Mouse (Mus musculus) WW6 (cell line): Measurements from ENCODE around the gene Rhbdl1.
"Not testable (repeated sequence)": the region's sequence is repeated elsewhere in the genome, so short reads cannot be mapped to it uniquely, and the experiment has no call there.

Experiments
- DNase-seq: peaks from one replicate; pipeline ENCODE4 v3.0.0-alpha.2; 2013; ENCODE audit warnings: low read depth, low spot score

The Rhbdl1 gene

DNA sequence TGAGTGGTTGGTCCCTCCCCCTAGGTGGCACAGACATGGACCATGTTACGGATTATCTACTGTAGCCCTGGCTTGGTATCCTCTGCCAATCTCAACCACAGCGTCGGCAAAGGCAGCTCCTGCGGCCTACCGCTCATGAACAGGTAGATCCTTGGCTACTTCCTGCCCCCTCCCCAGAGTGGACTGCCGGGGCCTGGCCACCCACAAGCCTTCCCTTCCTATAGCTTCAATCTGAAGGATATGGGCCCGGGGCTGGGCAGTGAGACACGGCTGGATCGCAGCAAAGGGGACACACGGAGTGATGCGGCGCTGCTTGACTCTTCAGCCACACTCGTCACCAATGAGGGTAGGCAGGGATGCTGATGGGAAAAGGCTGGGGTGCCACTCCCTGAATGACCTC, 10.1 kb downstream of the Rhbdl1 start:
- no peak for DNase-seq

DNA sequence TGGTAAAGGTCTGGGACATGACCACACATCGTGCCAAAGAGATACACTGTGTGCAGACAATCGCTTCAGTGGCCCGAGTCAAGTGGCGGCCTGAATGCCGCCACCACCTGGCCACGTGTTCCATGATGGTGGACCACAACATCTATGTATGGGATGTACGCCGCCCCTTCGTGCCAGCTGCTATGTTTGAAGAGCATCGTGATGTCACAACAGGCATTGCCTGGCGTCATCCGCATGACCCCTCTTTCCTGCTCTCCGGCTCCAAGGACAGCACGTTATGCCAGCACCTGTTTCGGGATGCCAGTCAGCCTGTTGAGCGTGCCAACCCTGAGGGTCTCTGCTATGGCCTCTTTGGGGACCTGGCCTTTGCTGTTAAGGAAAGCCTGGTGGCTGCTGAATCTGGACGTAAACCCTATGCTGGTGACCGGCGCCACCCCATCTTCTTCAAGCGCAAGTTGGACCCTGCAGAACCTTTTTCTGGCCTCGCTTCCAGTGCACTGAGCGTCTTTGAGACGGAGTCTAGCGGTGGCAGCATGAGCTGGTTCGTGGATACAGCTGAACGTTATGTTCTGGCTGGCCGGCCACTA, 11.0 kb downstream of the Rhbdl1 start:
- DNase-seq: no peak

DNA sequence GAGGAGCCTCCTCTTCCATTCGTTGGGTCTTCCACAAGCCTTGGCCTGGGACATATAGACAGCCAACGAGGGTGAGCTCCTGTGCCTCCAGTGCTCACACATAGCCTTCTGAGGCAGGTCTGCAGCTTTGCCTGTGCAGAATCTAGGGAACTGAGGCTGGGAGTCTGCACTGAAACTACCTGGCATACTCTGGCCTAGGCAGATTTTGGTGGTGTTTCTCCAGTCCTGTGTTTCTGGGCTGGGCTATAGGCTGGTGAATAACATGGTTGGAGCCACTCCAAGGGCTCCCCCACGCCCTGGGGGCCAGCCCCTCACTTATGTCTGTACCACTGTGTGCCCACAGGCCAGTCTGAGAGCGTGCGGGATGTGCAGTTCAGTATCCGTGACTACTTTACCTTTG, 11.8 kb downstream of the Rhbdl1 start:
- DNase-seq: no peak

DNA sequence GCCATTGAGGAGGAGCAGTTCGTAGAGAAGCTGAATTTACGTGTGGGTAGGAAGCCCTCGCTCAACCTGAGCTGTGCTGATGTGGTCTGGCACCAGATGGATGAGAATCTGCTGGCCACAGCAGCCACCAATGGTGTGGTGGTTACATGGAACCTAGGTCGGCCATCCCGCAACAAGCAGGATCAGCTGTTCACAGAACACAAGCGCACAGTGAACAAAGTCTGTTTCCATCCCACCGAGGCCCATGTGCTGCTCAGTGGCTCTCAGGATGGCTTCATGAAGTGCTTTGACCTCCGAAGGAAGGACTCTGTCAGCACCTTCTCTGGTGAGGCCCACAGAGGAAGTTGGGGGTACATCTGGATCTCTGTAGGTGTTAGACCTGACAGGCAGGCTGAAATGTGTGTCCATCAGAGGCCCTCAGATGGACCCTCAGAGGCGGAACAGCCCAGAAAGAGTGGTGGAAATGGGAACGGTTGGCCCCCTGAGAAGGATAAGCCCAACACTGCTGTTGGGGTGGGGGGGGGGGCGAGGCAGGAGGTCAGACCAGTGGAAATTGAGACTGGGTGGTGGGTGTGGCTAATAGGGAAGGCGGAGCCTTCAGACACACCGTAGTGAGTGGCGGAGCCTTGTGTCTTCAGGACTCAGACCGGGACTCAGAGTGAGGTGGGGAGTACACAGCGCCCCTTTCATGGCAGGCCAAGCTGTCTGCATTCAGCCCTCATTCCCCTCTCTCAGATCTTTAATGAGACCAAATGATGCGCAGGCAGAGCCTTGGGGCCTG, 12.5 kb downstream of the Rhbdl1 start:
- no peak for DNase-seq

DNA sequence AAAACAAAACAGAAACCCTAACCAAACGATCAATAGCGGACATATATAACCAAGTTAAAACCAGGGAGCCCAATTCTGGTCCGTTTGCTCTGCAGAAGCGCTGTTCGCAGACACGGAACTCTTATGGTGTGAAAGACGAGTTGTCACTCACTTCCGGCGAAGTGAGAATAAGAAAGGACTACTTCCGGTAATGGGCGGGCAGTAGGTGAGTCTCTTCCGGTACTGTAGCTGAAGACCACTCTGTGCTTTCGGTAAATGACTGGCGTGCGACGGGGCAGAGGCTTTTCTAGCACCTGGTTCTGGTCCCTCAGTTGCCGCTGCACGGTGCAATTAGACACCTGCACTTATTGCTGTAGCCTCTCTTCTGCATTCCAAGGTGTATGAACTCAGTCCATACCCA, 13.6 kb downstream of the Rhbdl1 start, which contains the start of gene Wdr24:
Wdr24 (plus strand) TSS at position 176 of the 400 bp plus-strand sequence.
- DNase-seq: no peak

DNA sequence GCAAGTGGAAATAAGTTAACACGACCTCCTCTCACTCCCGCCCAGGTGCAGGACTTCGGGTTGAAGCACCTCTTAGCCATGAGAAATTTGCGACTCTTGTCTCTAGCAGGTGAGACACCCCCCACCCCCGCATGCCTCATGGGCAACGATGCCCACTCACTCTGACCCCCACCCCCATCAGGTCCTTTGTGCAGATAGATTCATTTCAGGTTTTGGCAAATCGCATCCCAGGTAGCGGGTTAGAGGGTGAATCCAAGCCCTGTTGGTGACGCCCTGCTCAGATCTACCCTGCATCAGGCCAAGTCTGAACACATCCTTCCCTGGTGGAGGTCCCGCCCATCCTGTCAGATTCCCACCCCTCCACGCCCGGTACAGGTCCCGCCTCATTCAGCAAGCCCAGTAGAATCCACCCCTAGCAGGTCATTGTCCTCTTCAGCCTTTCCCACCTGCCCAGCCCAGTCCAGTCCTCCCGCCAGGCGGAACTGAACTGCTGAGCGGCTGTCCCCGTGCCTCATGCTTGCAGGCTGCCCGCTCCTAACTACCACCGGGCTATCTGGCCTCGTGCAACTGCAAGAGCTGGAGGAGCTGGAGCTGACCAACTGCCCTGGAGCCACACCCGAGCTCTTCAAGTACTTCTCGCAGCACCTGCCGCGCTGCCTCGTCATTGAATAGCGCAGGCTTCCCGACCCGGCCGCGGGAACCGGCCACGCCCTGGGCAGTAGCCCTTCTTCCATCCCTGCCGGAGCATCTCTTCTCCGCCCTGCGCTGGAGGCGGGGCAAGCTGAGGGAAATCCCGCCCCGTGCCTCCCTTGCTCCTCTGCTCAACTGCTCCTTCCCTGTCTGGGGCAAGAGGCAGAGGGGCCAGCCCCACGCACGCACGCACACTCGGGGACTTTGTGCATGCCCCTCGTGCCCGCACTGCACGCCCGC, 18.0 kb downstream of the Rhbdl1 start:
- no peak for DNase-seq

DNA sequence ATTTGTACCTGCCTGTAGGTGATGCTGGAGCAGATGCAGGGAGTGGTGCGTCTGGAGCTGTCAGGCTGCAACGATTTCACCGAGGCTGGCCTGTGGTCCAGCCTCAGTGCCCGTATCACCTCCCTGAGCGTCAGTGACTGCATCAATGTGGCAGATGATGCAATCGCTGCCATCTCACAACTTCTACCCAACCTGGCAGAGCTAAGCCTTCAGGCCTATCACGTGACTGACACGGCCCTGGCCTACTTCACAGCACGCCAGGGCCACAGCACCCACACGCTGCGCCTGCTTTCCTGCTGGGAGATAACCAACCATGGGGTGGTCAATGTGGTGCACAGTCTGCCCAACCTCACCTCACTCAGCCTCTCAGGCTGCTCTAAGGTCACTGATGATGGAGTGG, 19.4 kb downstream of the Rhbdl1 start:
- no peak for DNase-seq

DNA sequence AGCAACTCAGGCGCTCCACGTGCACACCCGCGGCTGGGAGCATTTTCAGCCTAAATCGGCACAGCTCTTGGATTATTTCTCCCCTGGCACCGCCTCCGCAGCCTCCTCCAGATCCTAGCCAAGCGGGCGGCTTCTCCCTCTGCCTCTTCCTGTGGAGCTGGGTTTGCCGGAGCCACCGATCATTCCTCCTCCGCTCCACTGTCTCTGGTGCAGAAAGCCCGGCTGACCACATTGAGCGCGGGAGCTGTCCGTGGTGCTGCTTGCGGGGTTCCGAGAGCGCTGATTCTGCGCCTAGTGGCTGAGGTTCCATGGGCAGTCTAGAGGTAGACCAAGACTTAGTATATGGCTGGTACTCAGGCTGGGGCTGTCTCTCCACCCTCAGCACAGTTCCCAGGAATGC, 23.6 kb downstream of the Rhbdl1 start:
- no peak for DNase-seq

DNA sequence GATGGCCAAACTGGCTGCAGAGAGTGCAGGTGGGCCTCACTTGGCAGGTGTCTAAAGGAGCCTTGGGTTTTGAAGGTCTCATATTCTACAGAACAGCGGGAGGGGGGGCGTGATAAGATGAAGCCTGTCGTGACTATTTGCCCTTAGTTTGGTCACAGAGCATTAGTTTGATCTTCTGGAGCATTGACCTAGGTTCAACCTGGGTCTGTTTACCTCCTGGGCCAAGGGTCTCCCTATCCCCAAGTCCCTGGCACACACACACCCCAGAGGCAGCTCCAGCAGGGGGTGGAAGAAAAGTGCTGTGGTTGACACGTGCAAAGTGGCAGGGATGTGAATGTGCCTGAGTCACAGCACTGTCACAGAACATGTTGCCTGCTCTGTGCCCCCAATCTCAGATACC, 26.2 kb downstream of the Rhbdl1 start:
- no peak for DNase-seq

DNA sequence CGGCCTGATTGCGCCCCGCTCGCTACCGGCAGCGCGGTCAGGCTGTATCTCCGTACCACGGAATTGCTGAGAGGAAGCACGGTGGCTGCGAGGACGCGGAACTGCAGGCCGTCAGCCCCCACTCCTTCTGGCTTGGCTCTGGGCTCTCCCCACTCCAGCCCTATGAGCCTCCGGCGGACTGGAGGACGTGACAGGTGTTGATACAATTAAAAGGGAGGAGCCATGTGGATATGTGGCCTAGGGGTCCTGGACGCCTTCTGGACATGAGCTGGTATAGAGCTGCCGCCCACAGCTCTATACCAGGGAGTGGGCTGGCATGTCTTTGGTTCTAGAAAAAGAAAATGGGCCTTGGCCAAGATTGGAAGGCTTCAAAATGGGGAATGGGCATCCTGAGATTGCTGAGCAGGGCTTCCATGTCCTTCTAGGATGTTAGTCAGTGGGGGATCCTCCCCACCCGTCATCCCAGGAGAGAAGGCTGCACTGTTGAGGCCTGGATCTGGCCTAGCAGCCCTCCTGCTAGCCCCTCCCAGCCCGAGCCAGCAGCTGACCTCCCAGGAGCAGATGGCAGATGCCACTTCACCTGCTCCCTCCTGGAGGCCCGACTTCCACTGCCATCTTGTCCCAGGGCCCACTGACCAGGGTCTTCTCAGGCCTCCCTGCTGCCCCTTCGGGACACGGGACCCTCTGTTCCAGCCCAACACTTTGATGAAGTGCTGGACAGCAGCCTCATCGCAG, 27.3 kb downstream of the Rhbdl1 start:
- no peak for DNase-seq

DNA sequence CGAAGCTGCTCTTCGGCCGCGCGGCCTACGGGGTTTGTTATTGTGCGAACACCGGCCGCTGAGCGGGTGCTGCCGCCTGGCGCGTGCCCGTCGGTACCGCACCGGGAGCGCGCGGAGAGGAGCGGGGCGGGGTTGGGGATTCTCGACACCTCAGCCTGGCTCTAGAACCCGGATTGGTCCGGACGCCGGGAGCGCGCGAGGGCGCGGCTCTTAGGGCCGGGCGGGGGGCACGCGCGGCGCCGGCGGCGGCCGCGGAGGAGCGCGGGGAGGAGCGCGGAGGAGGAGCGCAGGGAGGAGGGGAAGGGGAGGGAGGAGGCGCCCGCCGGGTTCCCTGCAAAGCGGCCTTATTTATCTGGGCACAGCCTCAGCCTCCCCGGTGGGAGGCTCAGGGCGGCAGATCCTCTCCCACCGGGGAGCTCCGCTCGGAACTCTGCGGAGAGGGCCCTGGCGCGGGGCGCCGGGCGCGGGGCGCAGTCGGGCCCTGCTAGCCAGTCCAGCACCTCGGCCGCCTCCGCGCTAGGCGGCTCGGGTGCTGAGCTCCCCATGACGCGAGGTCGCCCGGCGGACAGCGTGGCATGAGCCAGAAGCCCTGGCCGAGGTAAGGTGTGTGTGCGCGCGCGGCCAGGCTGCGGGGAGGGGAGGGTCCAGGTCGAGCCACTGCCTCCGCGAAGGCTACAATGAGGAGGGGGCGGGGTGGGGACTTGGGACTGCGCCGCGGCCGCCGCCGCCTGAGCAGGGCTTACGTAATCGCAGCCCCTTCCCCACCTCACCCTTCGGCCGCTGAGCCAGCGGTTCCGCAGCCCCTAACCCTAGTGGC, 28.1 kb downstream of the Rhbdl1 start, which contains the start of gene Fbxl16:
Fbxl16 (plus strand) TSS at position 297 of the 817 bp plus-strand sequence.
- no peak for DNase-seq

DNA sequence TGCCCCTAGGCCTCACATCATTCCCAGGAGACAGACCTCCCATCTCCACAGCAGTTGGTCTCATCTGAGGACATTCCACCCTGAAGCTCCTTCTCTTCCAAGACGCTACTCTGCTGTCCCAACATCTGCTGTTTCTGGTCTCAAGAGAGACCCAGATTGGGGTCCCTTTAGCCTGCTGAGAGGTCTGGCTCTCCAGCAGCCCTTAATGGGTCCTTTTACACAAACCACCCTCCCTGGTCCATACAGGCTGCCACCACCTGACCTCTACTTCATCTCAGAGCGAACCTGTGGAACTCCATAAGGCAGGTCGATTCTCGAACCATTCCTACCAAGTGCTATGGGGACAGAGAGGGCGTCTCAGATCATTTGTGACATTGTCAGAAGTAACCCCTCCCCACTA, 29.1 kb downstream of the Rhbdl1 start:
- no peak for DNase-seq

DNA sequence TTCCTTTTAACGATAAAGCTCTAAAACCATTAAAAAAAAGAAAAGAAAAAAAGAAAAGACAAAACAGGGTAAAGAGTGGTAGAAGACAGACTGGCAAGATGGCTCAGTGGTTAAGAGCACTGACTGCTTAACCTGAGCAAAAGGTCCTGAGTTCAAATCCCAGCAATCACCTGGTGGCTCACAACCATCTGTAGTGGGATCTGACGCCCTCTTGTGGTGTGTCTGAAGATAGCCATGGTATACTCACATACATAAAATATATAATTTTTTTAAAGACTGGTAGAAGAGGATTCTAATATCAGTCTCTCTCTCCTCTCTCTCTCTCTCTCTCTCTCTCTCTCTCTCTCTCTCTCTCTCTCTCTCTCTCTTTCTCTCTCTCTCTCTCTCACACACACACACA, 29.6 kb downstream of the Rhbdl1 start:
- not testable (repeated sequence) for DNase-seq

DNA sequence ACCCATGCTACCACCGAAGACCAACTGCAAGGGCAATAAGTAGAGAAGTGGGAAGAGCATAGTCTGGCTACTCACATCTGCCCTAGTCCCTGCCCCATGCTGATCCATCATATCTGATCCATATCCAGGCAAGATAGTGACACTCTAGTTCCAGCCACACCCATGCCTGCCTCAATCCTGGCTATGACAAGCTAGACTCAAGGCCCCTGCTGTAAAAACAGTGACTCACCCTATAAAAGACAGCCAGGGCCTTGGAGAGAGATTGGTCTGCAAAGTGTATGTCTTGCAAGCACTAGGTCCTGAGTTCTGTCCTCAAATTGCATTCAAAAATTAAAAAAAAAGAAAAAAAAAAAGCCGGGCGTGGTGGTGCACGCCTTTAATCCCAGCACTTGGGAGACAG, 30.6 kb downstream of the Rhbdl1 start:
- no peak for DNase-seq

DNA sequence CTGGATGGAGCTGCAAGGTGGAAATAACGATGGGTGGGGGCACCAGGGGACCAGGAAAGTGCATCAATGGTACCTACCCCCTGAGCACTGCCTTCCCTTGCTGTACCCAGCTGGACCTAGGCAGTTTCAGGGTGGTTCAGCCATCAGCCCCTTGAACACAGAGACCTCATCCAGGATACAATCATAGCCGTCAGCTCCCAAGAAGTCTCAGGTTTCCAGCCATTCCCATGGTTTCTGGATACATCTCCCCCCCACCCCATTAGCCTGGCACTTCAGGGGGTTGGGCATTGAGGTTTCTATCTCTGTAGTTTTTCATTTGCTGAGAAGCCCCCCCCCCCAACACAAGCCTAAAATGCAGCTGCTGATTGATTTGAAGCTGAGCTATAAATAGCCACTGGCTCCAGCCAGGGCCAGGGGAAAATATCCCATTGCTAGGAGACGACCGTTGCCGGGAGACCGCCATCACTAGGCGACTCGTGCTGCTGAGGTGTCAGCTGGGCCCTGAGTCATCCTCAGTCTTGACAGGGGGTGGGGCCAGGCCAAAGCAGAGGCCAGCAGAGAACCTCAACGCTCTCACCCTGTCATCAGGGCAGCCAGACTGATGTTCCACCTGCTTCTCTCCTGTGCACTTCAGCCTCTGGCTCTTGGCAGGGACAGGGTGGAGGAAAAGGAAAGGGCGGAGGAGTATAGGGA, 34.1 kb downstream of the Rhbdl1 start:
- no peak for DNase-seq

DNA sequence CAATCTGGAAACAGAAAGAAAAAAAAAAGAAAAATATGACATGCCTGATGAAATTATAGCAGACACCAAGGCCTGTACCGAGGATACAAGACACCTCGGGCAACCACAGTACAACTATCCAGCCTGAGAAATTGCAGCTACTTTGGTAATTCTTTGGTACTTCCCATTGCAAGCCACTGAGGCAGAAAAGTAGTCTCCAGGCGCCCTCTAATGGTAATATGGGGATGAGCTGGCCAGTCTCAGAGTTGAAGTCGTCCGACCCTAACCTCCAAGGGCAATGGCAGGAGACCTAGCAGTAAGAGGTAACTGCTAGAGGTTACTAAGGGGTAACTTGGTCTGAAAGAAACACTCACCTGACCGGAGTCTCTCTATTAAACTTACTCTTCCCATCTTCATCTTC, 36.1 kb downstream of the Rhbdl1 start:
- no peak for DNase-seq

DNA sequence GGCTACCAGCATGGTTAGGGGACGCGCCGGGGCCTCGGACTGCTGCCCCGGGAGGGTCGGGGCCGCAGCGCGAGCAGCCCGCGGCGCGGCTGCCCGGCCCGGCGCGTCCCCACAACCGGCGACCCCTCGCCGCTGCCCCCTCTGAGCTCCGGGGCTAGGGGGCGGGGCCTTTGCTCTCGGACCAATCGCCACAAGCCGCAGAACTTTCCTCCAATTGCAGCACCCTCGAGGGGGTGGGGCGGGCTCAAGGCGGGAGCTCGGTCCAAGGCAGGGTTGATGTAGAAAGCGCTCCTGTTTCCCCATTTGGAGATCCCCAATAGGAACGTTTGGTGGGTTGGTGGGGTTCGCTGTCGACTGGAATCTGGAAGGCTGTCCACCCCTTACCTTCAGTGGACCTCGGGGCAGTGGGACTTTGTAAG, 40.1 kb downstream of the Rhbdl1 start, which contains the start of gene Metrn:
Metrn (minus strand) TSS at position 186 of the 419 bp plus-strand sequence.
- DNase-seq: no peak

DNA sequence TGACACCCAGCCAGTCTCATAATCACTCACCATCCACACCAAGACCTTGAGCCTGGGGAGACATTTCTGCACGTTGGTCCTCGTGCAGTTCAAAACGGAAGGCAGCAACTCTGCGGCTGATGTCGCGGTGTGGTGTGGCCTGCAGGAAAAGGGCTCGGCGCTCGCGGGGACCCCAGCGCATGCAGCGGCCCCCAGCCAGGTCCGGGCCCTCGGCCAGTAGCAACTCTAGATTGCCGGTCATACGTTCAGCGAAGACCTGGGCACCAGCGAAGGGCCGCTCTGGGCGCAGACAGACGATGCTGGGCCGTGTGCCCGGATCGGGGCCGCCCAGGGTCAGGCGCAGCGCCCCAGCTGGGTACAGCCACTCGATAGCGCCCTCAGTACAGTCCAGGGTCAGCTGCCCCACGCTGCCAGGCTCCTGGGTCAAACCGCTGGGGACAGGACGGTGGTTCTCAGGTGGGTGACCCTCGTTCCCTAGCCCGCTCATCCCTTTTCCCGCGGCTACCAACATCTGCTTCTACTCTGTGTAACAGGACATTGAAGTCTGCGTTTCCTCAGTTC, 40.8 kb downstream of the Rhbdl1 start:
- DNase-seq: no peak

DNA sequence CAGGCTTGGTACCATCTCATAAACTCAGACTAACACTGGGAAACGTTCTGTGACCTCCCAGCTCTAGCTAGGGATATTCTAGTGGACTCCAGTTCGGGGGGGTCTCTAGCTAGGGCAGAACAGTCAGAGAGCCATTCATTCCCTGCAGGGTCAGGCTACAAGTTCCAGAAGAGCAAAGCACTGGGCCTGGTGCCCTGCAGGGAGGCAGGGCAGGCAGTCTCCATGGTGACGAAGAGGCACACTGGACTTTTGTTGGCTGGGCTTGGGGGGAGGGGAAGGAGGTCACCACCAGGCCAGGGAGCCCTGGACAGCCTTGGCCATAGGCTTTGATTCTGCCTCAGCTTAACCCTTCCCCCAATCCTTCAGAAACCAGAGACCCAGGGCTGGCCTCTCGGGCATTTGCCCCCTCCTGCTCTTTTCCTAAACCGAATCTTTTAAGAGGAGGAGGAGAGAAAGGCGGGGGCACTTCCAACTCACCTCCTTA, 41.4 kb downstream of the Rhbdl1 start, which contains the start of gene AC134908.4:
AC134908.4 (minus strand) TSS at position 51 of the 484 bp plus-strand sequence.
- DNase-seq: no peak
